Mouse (Mus musculus): ENCODE measurements around the gene Zik1.

Zik1 gene

GRCm38 (mm10) chr7:10494786-10495521 is at the start of gene Zik1:
Gene Zik1, minus strand, starts transcription at chr7:10495394.
- peak; percentile 57 to 66 for DNase-seq

- no peak for DNase-seq
Measured at GRCm38 (mm10) chr7:10495578-10495977, 384 bp upstream of the Zik1 start.

- DNase-seq, result no peak
Measured at GRCm38 (mm10) chr7:10480588-10481233, 14.5 kb downstream of the Zik1 start.

- DNase-seq, result no peak
Measured at GRCm38 (mm10) chr7:10479813-10480212, 15.4 kb downstream of the Zik1 start.

- DNase-seq, result no peak
Measured at GRCm38 (mm10) chr7:10458166-10458565, 37.0 kb downstream of the Zik1 start.

GRCm38 (mm10) chr7:10443031-10443430 is 52.2 kb downstream of the Zik1 start, which contains the start of gene Vmn1r67:
Gene Vmn1r67, plus strand, starts transcription at chr7:10443331.
- DNase-seq, result no peak
